Mouse (Mus musculus) myocyte (in vitro differentiated cells): ENCODE data around the gene Alox12.
A peak's percentile ranks its signal among the peaks of the same experiment; 100 is the strongest.

Experiments used
- MAX ChIP-seq: IDR thresholded peaks from one replicate; pipeline ENCODE4 v1.6.1; 2011; ENCODE audit warnings: low read depth, mild to moderate bottlenecking, control low read depth
- MYOD1 ChIP-seq, 3 experiments: IDR thresholded peaks; one replicate each; pipeline ENCODE4 v1.6.1; 2011; ENCODE audit warnings: control low read depth in 2 of 3, low read depth in 2 of 3, mild to moderate bottlenecking in 2 of 3, moderate library complexity in 1 of 3; ENCODE audit not compliant: insufficient read length in 2 of 3, control insufficient read depth in 1 of 3
- MYOG ChIP-seq, 3 experiments: IDR thresholded peaks; one replicate each; pipeline ENCODE4 v1.6.1; 2011; ENCODE audit warnings: control low read depth in 2 of 3, low read depth in 2 of 3, mild to moderate bottlenecking in 2 of 3; ENCODE audit not compliant: insufficient read length in 2 of 3, control insufficient read depth in 1 of 3, insufficient read depth in 1 of 3
- POLR2A ChIP-seq: IDR thresholded peaks from one replicate; pipeline ENCODE4 v1.6.1; 2011; ENCODE audit warnings: low read depth, mild to moderate bottlenecking, control low read depth, moderate library complexity; ENCODE audit not compliant: insufficient read length
- POLR2AphosphoS2 ChIP-seq: IDR thresholded peaks from one replicate; pipeline ENCODE4 v1.6.1; 2011; ENCODE audit warnings: low read depth, control low read depth; ENCODE audit not compliant: insufficient read length
- REST ChIP-seq: IDR thresholded peaks from one replicate; pipeline ENCODE4 v1.6.1; 2011; ENCODE audit warnings: mild to moderate bottlenecking, control low read depth, moderate library complexity; ENCODE audit not compliant: insufficient read depth, insufficient read length
- TCF12 ChIP-seq: IDR thresholded peaks from one replicate; pipeline ENCODE4 v1.6.1; 2011; ENCODE audit warnings: mild to moderate bottlenecking, control low read depth; ENCODE audit not compliant: poor library complexity, insufficient read depth, severe bottlenecking
- USF1 ChIP-seq: IDR thresholded peaks from one replicate; pipeline ENCODE4 v1.6.1; 2011; ENCODE audit warnings: low read depth, mild to moderate bottlenecking, control low read depth, moderate library complexity

- TF ChIP-seq POLR2A (no peak), MYOG (IDR thresholded peaks at IDR 0.05; ENCODE audit: control insufficient read depth in 1 of 3, insufficient read depth in 1 of 3, insufficient read length in 2 of 3, low read depth in 2 of 3) (peak in 1 of 3 experiments; percentile 43), USF1 (no peak), TCF12 (no peak), MYOD1 (IDR thresholded peaks at IDR 0.05; ENCODE audit: control insufficient read depth in 1 of 3, insufficient read length in 2 of 3, low read depth in 2 of 3) (peak; percentile 24 to 90 (median 67)), REST (no peak), POLR2AphosphoS2 (no peak), MAX (no peak)
These were observed 29.6 kb upstream of the Alox12 start for GRCm38 (mm10) chr11:70284757-70285156.
